Mouse (Mus musculus): ENCODE measurements around the gene Tssk2.

Tssk2 gene

DNA sequence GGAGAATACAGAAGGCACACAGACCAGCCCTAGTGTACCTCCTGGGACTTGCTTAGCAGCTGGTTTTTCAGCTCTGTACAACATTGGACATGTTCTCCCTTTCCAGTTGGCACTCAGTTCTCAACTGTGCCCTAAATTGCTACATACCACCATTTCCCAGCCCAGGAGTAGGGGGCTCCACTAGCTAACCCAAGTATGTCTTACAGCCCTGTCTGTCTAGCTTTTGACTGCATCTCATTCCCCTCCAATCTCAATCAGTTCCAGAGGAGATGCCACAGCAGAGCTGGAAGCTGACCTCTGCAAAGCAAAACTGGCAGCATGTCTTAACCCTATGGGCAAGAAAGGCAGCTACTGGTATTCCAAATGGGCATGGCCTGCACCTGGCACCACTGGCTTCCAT, 2.3 kb upstream of the Tssk2 start:
- no peak for DNase-seq (ENCODE audit: extremely low read depth, insufficient read length, low spot score)

DNA sequence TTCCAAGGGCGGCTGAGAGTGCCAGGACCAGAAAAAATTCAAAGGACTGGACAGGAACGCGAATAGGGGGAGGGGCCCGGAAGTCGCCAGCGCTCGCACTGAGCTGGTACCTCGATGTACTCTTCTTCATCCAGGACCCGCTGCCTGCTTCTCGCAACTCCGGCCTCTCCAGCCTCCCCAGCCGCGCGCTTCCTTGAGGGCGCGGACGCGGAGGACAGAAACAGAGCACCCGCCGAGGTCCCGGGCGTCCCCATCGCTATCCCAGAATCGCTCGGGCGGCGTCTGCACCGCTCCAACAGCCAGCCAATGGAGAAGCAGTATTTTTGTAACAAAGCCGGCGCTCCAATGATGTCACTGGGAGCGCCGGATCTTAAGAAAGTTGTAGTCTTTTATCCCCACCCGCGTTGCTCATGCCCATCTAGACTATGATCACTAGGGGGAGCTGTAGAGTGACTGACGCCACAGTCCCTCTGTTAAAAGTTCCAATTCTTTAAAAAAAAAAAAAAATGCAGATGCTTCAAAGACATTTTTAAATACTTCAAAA, 12.7 kb downstream of the Tssk2 start, which contains the start of gene Ess2:
Ess2 (minus strand) TSS at position 297 of the 544 bp plus-strand sequence.
- DNase-seq (ENCODE audit: extremely low read depth, insufficient read length, low spot score) = peak; percentile 88

DNA sequence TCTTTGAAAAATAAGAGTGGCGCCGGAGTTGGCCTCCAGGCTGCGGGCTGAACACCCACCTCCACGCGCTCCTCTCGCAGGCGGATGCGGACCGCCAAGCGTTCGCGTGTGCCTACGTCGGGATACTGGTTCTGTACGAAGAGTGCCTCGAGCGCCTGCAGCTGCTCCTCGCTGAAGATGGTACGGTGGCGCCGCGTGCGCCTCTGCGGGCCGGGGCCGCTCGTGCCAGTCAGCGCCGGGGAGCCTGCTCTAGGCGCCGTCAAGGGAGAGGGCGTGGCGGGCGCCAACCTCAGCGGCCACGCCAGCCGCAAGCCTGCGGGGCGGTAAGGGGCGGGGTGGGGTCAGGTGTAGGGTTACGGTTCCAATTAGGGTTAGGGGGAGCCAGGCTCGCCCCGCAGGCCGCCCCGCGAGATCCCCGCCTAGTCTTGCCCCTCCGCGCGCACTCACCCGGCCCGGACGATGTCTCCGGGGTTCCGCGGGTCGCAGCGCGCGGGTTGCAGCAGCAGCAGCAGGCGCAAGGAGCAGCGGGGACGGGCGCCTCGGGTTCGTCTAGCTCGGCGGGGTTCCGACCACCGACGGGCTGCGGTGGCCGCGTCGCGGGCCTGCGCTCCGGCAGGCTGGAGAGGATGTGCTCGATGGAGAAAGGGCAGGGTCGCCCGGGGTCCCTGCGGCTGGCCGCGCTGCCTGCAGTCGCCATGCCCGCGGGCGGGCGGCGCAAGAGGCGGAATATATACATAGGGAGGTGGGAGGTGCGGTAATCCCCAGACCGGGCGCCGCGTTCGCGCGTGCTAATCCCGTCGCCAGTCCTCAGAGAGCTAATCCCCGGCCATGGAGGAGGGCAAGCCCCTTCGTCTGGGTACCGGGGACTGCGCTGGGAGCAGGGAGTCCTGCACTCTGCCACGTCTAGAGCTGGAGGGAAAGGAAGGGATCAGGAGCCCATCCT, 16.1 kb downstream of the Tssk2 start, which contains the start of gene Gsc2:
Gsc2 (minus strand) TSS at position 753 of the 943 bp plus-strand sequence.
- DNase-seq (ENCODE audit: extremely low read depth, insufficient read length, low spot score) = no peak

DNA sequence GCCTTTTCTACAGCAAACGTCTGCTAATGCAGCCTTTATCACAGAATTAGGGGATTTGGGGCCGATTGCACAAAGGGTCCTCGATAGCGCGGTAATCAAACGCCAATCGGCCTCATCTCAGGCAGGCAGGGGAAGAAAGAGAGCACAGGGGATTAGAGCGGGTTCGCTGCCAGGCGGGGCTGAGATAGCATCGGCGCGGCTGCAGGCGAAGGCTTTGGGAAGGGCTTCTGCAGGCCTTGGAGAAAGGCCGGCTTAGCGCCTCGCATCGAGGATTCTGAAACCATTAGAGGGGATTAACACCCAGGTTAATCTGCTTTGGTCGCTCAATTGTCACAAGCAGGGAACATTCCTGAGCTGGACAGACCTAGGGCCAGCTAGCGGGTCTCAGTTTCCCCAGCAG, 22.1 kb downstream of the Tssk2 start:
- DNase-seq (ENCODE audit: extremely low read depth, insufficient read length, low spot score) = no peak

DNA sequence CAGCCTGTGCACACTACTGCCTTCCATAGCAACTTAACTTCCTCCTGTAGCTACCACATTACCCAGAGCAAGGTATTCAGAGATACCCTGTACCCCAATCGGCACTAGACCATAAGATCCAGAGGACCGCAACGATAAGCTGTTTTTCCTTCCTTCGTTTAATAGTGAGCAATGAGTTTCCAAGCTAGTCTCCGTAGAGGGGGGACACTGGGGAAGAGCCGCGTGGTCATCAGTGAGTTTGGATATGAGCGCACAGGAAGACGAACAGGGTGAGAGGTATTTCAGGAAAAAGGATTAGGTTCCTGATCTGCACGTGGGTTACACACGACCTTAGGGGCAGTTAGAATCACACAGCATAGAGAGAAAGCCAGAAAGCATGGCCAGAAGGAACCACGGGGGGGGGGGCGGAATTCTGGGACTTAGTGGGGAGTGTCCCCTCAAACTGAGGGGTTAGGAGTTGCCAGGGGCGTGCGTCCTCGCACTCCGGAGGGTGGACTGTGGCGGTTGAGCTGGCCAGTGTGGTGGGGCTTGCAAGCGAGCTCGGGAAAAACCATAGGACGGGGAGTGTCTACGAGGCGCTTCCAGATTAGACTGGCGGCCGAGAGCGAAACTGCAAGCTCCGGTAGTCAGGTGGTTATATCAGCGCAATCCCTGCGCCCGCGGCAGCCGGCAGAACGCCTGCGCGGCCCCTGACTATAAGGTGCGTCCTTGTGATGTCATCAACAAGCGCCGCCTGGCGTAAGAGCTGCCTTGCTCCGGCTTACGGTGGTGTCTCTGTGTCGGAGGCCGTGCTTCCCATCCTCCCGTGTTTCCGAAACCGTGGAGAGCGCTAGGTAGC, 23.1 kb downstream of the Tssk2 start:
- peak; percentile 98 for DNase-seq (ENCODE audit: extremely low read depth, insufficient read length, low spot score)

DNA sequence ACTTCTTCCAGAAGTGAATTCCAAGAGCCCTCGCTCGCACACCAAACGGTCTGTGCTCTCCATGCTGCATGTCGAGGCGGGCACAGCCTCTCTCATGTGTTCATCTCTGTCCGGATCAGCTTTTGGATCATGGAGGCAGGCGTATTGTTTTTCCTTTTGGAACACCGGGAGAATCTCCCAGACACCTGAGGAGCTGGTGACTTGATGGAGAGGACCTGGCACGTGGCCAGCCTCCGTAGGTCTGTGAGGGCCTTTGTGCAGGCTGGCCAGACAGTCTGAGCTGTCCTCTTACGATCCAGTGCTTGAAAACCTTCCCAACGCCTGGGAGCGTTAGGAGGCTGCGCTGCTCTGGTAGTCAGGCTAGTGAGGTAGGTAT, 23.7 kb downstream of the Tssk2 start:
- no peak for DNase-seq (ENCODE audit: extremely low read depth, insufficient read length, low spot score)

DNA sequence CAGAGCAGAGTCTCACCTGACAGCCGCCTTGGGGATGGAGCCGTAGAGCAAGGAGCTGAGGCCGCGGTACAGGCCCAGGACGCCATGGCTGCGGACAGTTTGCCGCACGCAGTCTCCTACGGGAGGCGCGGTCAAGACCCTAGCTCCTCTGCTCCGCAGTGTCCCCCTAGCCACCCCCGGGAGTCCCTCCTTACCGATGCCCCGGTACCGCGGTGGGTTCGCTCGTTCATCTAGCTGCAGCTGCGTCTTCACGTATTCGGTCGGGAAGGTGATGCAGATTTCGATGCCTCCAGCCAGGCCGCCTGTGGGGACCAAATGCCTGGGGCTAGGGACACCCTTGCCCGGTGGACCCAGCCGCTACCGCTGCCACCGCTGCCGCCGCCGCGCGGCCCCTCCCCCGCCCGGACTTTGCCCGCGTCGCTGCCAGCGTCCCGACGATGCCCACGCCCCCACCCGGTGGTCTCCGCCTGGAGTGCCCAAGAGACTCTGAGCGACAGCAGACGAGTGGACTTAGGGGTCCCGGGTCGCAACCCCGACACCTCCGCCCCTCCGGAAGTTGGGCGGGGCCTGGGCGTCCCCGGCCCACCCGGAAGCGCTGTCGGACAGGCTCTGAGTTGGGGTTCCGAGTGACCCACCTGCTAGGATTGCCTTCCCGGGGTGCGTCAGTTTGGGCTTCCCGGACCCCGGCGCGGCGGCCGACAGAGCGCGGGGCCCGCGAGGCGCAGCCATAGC, 29.1 kb downstream of the Tssk2 start:
- no peak for DNase-seq (ENCODE audit: extremely low read depth, insufficient read length, low spot score)

DNA sequence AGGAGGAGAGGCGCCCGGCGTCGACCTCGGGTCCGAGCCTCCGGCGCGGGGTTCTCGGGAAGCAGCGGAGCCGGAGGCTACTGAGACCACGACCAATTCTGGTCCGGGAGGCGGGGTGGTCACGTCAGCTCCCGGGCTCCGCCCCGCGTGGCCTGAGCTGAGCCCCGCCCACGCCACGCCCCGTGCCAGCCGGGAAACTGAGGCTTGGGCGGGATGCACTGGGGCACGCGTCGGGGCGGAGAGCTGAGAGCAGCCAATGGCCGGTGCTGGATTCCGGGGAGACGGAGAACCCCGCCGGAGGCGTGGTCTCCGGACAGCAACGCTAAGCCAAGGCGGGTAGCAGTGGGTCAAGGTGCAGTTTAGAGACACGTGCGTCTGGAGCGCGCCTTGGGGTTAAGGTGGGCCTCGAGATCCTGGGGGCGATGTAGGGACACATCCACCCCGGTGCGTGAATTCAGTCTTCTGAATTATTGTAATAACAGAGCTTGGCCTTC, 29.7 kb downstream of the Tssk2 start, which contains the start of gene Slc25a1:
Slc25a1 (minus strand) TSS at position 133 of the 494 bp plus-strand sequence.
- DNase-seq (ENCODE audit: extremely low read depth, insufficient read length, low spot score) = peak; percentile 93

DNA sequence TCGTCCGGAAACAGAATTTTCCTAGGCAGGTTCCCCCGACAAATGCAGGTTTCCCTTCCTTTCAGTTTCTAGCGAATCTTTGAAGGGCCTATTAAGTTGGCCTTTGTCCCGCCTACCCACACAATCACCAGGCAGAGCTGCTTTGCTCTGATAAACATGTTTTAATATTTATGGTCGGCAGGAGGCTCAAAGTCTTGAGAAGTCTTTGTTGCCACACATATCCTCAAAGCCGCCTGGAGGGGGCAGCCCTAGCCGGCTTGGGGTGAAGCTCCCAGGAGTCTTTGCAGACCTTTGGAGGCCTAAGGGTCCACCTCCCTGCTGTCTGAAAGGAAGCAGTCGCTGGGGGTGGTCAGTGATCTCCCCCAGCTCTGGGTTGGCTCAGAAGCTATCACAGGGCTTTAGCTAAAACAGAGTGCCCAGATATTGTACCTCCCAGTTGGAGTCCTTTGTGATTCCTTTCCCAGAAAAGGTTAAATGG, 30.2 kb downstream of the Tssk2 start:
- no peak for DNase-seq (ENCODE audit: extremely low read depth, insufficient read length, low spot score)

DNA sequence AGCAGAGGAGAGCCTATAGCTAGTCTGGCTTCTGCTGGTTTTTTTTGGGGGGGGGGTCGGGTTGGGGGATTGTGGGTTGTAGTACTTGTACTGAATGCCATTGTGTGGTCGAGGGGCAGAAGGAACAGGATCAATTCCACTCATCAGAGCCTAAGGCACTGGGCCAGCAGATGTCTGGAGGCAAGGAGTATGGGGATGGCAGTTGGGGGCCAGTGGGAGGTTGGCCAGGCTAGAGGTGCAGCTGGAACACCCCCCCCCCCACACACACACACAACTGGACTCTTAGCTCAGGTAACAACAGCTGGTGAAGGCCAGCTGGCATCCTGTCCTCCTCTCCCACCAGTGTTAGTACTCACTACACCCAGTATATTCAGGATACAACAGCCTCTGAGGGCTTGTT, 30.8 kb downstream of the Tssk2 start:
- DNase-seq (ENCODE audit: extremely low read depth, insufficient read length, low spot score) = no peak

DNA sequence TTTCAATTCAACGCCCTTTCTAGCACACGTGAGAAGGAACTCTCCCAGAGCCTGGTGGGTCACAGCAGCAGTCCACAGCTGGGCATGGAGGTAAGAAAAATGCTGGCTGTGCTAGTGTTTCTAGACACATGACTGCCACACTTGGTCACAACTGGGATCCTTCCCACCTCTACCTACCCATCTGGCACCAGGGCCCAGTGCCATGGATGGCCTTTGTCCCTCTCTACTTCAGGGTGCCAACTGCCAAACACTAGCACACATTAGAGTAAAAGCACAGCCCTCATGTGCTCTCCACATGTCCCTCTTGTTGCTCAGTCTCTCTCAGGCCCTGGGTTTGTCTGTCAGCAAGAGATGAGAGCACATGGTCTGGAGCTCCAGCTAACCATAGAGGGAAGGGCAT, 31.2 kb downstream of the Tssk2 start:
- DNase-seq (ENCODE audit: extremely low read depth, insufficient read length, low spot score) = no peak

DNA sequence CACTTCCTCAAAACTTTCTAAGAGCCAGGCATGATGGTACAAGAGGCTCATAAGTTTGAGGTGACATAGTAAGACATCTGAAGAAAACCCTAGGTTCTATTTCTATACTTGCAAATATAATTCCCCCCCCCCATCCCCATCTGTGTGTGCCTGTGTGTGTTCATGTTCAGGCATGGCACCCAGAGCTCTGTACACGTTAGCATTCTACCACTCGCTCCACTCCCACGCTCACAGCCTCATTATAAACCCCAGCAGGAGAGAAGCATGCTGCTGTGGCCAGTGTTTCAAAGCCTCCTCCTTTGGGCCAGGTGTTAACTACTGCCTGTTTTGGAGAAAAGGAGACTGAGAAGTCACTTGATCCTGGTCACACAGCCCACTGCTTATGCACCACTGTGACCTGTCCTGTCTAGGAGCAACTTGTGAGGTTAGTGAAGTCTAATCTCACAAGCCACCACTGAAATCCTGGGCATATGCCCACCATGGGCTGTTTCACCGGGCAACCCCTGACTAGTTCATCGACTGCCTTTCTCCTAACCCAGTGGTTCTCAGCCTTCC, 33.5 kb downstream of the Tssk2 start:
- DNase-seq (ENCODE audit: extremely low read depth, insufficient read length, low spot score) = no peak

DNA sequence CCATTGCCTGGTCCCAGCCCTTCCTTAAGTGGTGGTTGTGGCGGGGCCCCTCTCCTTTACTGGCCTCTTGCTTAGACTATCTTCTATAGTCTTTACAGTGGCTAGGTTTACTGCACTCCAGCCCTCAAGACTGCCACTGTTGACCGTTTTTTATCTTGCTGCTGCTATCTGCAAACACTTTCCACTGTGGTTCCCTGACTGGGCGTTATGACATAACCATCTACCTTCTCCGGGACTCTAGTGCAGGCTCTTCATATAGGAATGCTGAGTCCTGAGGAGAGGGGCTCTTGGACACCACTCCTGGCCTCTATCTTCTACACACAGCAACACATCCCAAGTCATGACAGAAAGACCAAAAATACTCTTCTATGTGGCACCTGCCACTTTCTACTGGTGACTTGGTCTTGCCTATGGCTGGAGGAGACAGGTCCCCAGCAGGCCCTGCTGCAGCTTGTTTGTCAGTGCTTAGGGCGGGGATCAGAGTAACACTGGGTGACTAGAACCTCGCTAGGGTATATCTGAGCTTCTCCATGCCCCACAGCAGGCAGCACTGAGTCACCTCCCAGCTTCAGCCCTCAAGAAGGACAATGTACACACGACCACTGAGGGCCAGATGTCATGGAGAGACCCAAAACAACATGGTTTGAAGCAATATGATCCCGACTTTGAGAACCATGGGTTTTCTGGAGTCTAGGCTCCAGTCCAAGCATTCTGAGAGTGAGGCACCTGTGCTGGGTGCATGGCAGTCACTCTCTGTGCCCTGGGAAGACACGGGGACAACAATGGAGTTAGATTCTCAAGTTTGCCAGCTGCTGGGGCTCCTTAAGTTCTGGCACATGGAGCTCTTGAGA, 35.4 kb downstream of the Tssk2 start:
- no peak for DNase-seq (ENCODE audit: extremely low read depth, insufficient read length, low spot score)

DNA sequence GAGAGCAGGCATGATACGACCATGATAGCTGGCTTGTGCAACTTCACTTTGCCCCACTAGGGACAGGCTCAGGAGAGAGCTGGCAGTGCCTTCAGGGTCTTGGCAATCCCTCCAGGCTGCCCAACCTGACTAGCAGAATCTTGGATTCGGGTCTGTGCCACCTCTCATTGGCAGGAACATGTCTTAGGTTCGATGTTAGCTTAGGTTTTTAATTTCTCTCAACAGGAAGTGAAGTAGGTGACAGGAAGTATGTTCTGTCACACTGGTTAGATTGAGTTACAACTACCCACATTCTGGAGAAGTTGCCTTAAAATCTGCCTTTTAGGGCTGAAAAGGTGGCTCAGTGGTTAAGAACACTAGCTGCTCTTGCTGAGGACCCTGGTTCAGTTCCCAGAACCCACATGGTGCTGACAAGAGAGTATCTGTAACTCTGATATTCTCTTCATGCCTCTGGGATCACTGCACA, 36.0 kb downstream of the Tssk2 start:
- DNase-seq (ENCODE audit: extremely low read depth, insufficient read length, low spot score) = no peak

DNA sequence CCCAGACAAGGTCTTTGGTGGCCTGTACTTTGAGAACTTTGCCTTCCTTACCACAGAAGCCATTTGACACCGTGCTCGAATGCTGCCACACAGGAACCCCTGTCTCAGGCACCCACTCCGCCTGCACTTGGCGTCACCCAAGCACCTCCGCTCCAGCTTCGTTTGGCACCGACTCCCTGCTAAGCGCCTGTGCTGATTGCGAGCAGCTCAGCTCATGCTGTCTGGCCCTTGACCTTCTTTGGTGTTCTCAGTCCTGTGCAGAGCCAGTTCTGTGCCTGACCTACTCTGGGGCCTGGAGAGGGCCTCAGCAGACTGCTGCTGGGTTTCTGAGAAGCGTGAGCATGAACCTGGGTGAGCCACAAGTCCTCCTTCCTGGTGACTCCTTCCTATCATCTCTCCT, 38.3 kb downstream of the Tssk2 start:
- no peak for DNase-seq (ENCODE audit: extremely low read depth, insufficient read length, low spot score)

DNA sequence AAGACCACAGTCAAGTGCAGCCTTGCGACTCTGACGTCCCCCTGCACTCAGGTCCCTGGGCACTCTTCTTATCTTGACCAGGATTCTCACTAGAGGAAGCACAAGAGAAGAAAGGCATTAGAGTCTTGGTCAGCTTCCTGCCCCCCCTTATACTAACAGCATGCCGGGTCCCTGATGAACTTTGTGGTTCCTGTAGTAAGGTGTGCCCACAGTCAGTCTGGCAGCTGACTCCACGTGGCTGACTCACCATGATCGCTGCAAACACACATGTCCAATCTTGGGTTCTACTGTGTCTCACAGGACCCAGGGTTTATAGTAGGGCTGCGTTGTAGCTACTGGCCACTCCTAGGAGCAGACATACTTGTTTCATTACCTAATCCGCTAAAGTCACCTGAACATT, 39.8 kb downstream of the Tssk2 start:
- no peak for DNase-seq (ENCODE audit: extremely low read depth, insufficient read length, low spot score)

DNA sequence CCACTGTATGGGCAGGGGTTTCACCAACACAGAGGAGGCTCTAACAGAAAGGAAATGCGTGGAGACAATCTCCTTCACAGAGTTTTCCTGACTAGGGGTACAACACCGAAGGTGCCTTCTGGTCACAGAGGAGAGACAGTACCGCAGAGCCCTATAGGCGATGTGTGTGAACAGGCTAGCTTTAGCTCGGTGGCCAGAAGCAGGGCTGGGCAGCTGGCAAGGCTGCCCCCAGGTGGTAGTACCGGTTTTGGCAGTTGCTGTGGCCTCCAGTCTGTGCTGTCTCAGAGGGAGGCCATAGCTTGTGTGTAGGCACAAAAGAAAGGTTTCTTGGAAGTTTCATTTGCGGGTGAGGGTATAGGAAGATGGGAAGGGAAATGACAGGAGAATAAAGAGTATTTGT, 40.4 kb downstream of the Tssk2 start:
- DNase-seq (ENCODE audit: extremely low read depth, insufficient read length, low spot score) = peak; percentile 75

DNA sequence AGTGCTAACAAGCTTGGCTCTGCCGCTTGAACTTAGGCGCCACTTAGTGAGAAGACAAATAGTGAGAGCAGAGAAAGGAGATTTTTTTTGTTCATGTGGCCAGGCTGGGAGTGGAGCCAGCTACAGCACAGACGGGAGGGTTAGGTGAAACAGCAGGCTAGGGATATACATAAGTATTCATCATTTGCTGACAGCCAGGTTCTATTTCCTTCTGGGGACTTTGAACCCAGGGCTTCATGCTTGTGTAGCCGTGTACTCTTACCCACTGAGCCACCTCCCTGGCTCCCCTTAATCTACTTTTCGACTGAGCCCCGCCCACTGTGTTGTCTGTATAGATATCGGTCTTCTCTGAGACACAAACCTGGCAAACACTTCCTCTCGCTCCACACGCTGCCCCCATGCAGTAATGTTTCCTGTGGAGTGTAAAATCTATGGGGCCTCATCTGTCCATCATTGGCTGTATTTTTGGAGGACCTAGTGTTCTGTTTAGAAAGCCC, 40.9 kb downstream of the Tssk2 start:
- no peak for DNase-seq (ENCODE audit: extremely low read depth, insufficient read length, low spot score)

DNA sequence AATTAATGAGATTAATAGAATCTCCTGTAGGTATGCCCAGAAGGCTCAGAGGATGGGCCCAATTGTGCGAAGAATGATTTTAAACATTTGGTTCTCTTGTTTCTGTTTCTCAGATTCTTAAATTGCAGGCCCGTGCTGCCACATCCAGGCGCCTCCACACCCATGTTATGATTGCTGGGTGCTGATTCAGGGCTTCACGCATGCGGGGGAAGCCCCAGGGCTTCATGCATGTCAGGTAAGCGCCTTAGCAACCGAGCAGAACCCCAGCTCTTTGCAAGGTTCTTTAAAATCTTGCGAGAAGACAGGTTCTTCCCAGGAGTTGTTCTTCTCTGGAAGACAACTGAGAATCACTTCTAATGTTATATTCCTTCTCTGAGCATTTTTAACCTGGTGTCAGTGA, 45.0 kb downstream of the Tssk2 start:
- DNase-seq (ENCODE audit: extremely low read depth, insufficient read length, low spot score) = no peak
